Mouse (Mus musculus): ENCODE results near the gene Gdpgp1. TPM values are rescaled to one million over a fixed set of nuclear protein-coding genes. Genes with fewer than 3 reads are reported as not detected.

Gdpgp1 gene
- polyA plus RNA-seq, 1 experiment from 2014 or later: 1.6 TPM

- TF ChIP-seq CTCF (IDR thresholded peaks at IDR 0.05; ENCODE audit: low read depth): peak; percentile 54
- no peak for TF ChIP-seq EP300 (IDR thresholded peaks at IDR 0.05; ENCODE audit: low read depth)
- H3K27ac ChIP-seq (ENCODE audit: low read depth): peak within 1 kb of the TSS; percentile 83
- WGBS (ENCODE audit: insufficient replicate concordance): 4% methylated on average over 49 of the region's 51 CpGs
- DNase-seq: peak; percentile 89
- no peaks in the 10 kb centered on the region for H3K27me3 ChIP-seq (ENCODE audit: insufficient read depth, low read length)
- peak within 1 kb of the TSS; percentile 93 for H3K4me2 ChIP-seq (ENCODE audit: low read depth, low read length)
- peak; percentile 86 for ATAC-seq
- H3K9me3 ChIP-seq (ENCODE audit: low read length): no peaks in the 10 kb centered on the region
- H3K36me3 ChIP-seq (replicated peaks; ENCODE audit: insufficient read depth, low read length): no peaks in the 10 kb centered on the region
- peaks cover 59% of the 10 kb centered on the region for H3K4me1 ChIP-seq (ENCODE audit: insufficient read depth)
- H3K9ac ChIP-seq (replicated peaks): peak within 1 kb of the TSS; percentile 64
- peak within 1 kb of the TSS; percentile 73 for H3K4me3 ChIP-seq (ENCODE audit: low read depth, low read length)
These were observed 46.0 kb upstream of the Gdpgp1 start, which contains the start of gene Sema4b for GRCm38 (mm10) chr7:80186531-80187296. Sema4b (plus strand) TSS chr7:80186841.

DNA sequence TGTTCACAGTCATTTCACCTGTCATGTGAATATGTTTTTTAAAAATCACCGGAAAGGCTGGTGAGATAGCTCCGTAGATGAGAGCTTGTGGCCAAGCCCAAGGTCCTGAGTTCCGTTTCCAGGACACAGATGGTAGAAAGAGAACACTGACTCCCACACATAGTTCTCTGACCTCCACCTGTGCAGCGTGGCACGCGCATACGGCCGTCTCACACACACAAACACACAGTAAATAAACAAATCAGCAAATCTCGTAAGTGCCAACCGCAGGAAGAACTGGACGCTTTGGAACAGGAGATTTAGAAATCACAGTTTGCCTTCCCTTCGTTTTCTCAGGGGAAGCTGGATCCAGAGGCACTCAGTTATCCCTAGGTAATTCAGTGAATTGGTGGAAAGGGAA is 45.2 kb upstream of the Gdpgp1 start:
- Histone ChIP-seq H3K4me1 (ENCODE audit: insufficient read depth) (peaks cover 61% of the 10 kb centered on the region), H3K9ac (replicated peaks) (peak overlapping the region; percentile 64), H3K27me3 (ENCODE audit: insufficient read depth, low read length) (no peaks in the 10 kb centered on the region), H3K36me3 (replicated peaks; ENCODE audit: insufficient read depth, low read length) (no peaks in the 10 kb centered on the region), H3K4me2 (ENCODE audit: low read depth, low read length) (peak overlapping the region; percentile 93), H3K4me3 (ENCODE audit: low read depth, low read length) (peak overlapping the region; percentile 73), H3K9me3 (ENCODE audit: low read length) (no peaks in the 10 kb centered on the region), H3K27ac (ENCODE audit: low read depth) (peak overlapping the region; percentile 83)
- ATAC-seq (no peak), DNase-seq (no peak)
- WGBS (ENCODE audit: insufficient replicate concordance): 64% methylated on average over 12 of the region's 12 CpGs
- no peak for TF ChIP-seq CTCF (IDR thresholded peaks at IDR 0.05; ENCODE audit: low read depth)
- TF ChIP-seq EP300 (IDR thresholded peaks at IDR 0.05; ENCODE audit: low read depth): no peak

DNA sequence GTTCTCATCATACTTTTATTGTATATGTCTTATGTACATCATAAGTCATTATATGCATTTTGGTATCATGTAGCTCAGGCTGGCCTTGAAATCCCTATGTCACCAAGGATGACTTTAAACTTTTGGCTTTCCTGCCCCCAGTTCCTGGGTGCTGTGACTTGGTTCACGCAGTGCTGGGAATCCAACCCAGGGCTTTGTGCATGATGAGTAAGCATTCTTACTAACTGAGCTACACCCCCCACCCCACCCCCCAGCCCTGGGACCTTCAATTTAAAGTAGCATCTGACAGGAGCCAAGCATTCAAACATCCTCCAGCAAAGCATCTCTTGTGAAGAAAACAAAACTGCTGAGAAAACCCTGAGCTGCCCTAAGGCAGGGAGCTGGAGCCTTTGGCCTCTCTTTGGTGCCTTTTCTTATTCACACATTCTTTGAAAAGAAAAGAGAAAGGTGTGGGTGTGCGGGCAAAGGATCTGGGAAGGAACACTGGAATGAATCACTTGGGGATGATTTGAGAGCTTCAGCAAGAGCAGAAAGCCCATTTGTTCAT is 44.0 kb upstream of the Gdpgp1 start:
- Histone ChIP-seq H3K9ac (replicated peaks) (0 out of 2 replicates have a peak overlapping the region, but pooled peaks have one; percentile 6), H3K4me1 (ENCODE audit: insufficient read depth) (peaks cover 67% of the 10 kb centered on the region), H3K9me3 (ENCODE audit: low read length) (no peaks in the 10 kb centered on the region), H3K4me2 (ENCODE audit: low read depth, low read length) (no peak overlapping the region), H3K27me3 (ENCODE audit: insufficient read depth, low read length) (no peaks in the 10 kb centered on the region), H3K36me3 (replicated peaks; ENCODE audit: insufficient read depth, low read length) (no peaks in the 10 kb centered on the region), H3K4me3 (ENCODE audit: low read depth, low read length) (no peak overlapping the region), H3K27ac (ENCODE audit: low read depth) (no peak overlapping the region)
- 90% methylated on average over 2 of the region's 2 CpGs for WGBS (ENCODE audit: insufficient replicate concordance)
- TF ChIP-seq EP300 (IDR thresholded peaks at IDR 0.05; ENCODE audit: low read depth): no peak
- TF ChIP-seq CTCF (IDR thresholded peaks at IDR 0.05; ENCODE audit: low read depth): no peak
- DNase-seq (no peak), ATAC-seq (no peak)

DNA sequence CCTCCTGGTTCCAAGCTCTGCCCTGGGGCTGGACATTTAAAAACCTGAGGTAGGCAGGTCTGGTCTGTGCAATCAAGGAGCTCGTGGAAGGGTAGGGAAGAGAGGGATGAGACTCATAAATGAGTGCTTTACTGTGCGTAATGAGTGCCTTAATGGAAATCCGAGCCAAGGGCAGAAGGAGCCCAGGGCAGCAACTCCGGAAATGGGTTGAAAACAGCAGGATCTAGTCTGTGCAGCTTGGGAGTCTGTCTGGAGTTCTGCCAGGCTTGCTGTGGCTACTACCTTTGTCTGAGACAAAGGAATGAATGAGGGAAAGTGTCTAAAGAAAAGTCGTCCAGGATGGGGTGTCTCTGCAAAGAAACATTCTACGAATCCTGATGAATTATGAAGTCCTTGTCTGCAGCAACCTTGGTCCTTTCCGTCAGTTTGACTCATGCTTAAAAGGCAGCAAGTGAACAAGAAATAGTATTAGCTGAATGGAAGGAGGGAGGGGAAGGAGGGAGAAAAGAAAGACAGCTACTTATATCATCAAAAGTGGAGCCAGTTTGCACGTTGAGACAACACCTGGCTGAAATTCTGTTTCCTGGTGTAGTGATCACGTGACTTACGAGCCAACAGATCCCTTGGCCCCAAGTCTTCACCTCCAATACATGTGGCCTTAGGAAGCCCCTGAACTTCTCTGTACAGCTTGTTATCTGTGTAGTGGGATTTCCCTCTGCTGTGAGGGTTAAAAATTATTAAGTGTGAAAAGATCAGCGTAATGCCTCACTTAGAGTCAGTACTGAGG is 43.3 kb upstream of the Gdpgp1 start:
- Histone ChIP-seq H3K4me3 (ENCODE audit: low read depth, low read length) (no peak overlapping the region), H3K9ac (replicated peaks) (0 out of 2 replicates have a peak overlapping the region, but pooled peaks have one; percentile 6), H3K36me3 (replicated peaks; ENCODE audit: insufficient read depth, low read length) (no peaks in the 10 kb centered on the region), H3K4me1 (ENCODE audit: insufficient read depth) (peaks cover 71% of the 10 kb centered on the region), H3K27ac (ENCODE audit: low read depth) (no peak overlapping the region), H3K4me2 (ENCODE audit: low read depth, low read length) (no peak overlapping the region), H3K9me3 (ENCODE audit: low read length) (no peaks in the 10 kb centered on the region), H3K27me3 (ENCODE audit: insufficient read depth, low read length) (no peaks in the 10 kb centered on the region)
- WGBS (ENCODE audit: insufficient replicate concordance): 67% methylated on average over 11 of the region's 11 CpGs
- TF ChIP-seq EP300 (IDR thresholded peaks at IDR 0.05; ENCODE audit: low read depth): no peak
- TF ChIP-seq CTCF (IDR thresholded peaks at IDR 0.05; ENCODE audit: low read depth): no peak
- ATAC-seq: no peak
- DNase-seq: no peak

- ATAC-seq: peak; percentile 3; the same call in 1 of the 2 replicates
- Histone ChIP-seq H3K4me3 (ENCODE audit: low read depth, low read length) (no peak overlapping the region), H3K27me3 (ENCODE audit: insufficient read depth, low read length) (no peaks in the 10 kb centered on the region), H3K4me2 (ENCODE audit: low read depth, low read length) (peak overlapping the region; percentile 71), H3K36me3 (replicated peaks; ENCODE audit: insufficient read depth, low read length) (no peaks in the 10 kb centered on the region), H3K9me3 (ENCODE audit: low read length) (no peaks in the 10 kb centered on the region), H3K4me1 (ENCODE audit: insufficient read depth) (peaks cover 67% of the 10 kb centered on the region), H3K27ac (ENCODE audit: low read depth) (peak overlapping the region; percentile 86), H3K9ac (replicated peaks) (peak overlapping the region; percentile 7)
- 32% methylated on average over 5 of the region's 5 CpGs for WGBS (ENCODE audit: insufficient replicate concordance)
- DNase-seq: peak; percentile 69
- TF ChIP-seq EP300 (IDR thresholded peaks at IDR 0.05; ENCODE audit: low read depth): no peak
- TF ChIP-seq CTCF (IDR thresholded peaks at IDR 0.05; ENCODE audit: low read depth): 0 out of 2 replicates have a peak, but pooled peaks have one; percentile 7
These were observed 41.2 kb upstream of the Gdpgp1 start for GRCm38 (mm10) chr7:80191455-80191854.

Data from liver, postnatal 0 days (tissue).